Mouse (Mus musculus): Measurements from ENCODE around the gene Phactr3.

DNA sequence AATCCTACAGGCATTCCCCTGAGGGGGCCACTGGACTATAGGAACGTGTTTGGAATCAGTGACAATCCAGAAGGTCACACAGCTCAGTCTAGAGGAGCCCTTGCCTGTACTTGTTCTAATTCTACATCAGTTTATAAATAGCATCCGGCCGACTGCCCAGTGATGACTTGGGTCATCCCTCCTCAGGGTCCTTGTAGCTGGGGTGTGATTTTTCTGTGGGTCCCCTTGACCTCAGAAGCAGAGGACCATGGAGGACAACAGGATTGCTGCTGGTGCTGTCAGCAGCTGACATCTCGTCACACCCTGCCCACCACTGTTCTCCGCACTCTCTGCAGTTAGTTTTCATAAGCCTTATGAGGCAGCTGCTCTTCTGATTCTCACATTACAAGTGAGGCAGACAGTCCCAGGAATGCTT is 89.4 kb downstream of the Phactr3 start:
- TF ChIP-seq EP300 (IDR thresholded peaks at IDR 0.05; ENCODE audit: low read depth) (no peak), CTCF (IDR thresholded peaks at IDR 0.05; ENCODE audit: low read depth) (no peak)

Data from liver, embryonic 14.5 days (tissue).